Mouse (Mus musculus) kidney, embryonic 14.5 days (tissue): ENCODE results near the gene Abca14. TPM values are rescaled to one million over a fixed set of nuclear protein-coding genes. Genes with fewer than 3 reads are reported as not detected.

Experiments
- ATAC-seq: fragments of 200-750 bp; cut with Nextera tagmentation; 2 replicates; pipeline ENCODE4 v1.8.0; 2017; ENCODE audit warnings: moderate number of reproducible peaks, mild to moderate bottlenecking, moderate TSS enrichment, moderate library complexity; ENCODE audit not compliant: low FRiP score, low TSS enrichment
- H3K27ac ChIP-seq: fragments of 300-500 bp; sonication (generic); 2 replicates; pipeline ENCODE4 v1.5.1; 2014; ENCODE audit warnings: low read depth, mild to moderate bottlenecking, low read length, moderate library complexity, mixed read lengths
- H3K27me3 ChIP-seq: fragments of 300-500 bp; sonication (generic); 2 replicates; pipeline ENCODE4 v1.6.1; 2014; ENCODE audit warnings: mild to moderate bottlenecking, low read length; ENCODE audit not compliant: control insufficient read depth, insufficient read depth
- H3K36me3 ChIP-seq: fragments of 300-500 bp; sonication (generic); 2 replicates; pipeline ENCODE4 v1.6.1; 2014; ENCODE audit warnings: low read length, mixed read lengths; ENCODE audit not compliant: control insufficient read depth, insufficient read depth
- H3K4me1 ChIP-seq: fragments of 300-500 bp; sonication (generic); 2 replicates; pipeline ENCODE4 v1.6.1; 2014; ENCODE audit warnings: low read length, mixed read lengths; ENCODE audit not compliant: control insufficient read depth, insufficient read depth
- H3K4me2 ChIP-seq: fragments of 300-500 bp; sonication (generic); replicated peaks from 2 replicates; pipeline ENCODE4 v1.6.1; 2014; ENCODE audit warnings: low read depth, mild to moderate bottlenecking, low read length
- H3K4me3 ChIP-seq: fragments of 300-500 bp; sonication (generic); 2 replicates; pipeline ENCODE4 v1.5.1; 2014; ENCODE audit warnings: mild to moderate bottlenecking, low read length
- H3K9ac ChIP-seq: fragments of 300-500 bp; sonication (generic); 2 replicates; pipeline ENCODE4 v1.6.1; 2014; ENCODE audit warnings: low read depth, mild to moderate bottlenecking, low read length, moderate library complexity
- H3K9me3 ChIP-seq: fragments of 300-500 bp; sonication (generic); 2 replicates; pipeline ENCODE4 v1.6.1; 2016; ENCODE audit warnings: low read length; ENCODE audit not compliant: control insufficient read depth
- WGBS: fragments of 180-500 bp; shearing (Covaris S2); extraction: QIAGEN DNeasy Blood & Tissue Kit; methylation state at CpG from one replicate; pipeline ENCODE4 v1.1.7; 2014; 5-methylcytosine and 5-hydroxymethylcytosine counted together
- polyA plus RNA-seq: library from polyadenylated mRNA; unstranded; fragments of >200 nt; fragmentation: Nextera tagmentation; extraction: Ambion mirVana; gene quantifications from 2 replicates; pipeline ENCODE4 v1.2.1, GENCODE M21; 2014

Abca14 gene
- polyA plus RNA-seq, 1 experiment from 2014 or later = not detected

DNA sequence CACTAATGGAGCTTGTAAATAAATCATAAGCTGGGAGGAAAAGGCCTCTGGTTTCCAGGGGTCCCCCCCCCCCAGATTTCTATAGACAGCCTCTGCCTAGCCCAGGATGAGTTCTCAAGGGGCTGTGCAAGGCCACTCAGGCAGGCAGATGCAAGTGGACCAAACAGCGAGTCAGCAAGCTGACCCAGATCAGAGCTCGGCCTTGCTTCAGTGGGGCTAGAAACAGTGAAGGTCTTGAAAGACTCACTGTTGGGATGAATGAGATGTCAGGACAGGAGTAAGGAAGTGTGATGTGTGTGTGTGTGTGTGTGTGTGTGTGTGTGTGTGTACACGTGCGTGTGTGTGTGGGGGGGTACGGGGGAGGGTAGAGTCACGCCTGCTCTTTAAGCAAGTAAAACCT lies 10.9 kb upstream of the Abca14 start:
- no peak for ATAC-seq
- WGBS = 81% methylated on average over 6 of the region's 6 CpGs
- Histone ChIP-seq H3K9me3 (no peaks in the 10 kb centered on the region), H3K4me1 (no peaks in the 10 kb centered on the region), H3K4me3 (no peak overlapping the region), H3K27me3 (no peaks in the 10 kb centered on the region), H3K27ac (no peak overlapping the region), H3K36me3 (no peaks in the 10 kb centered on the region), H3K9ac (no peak overlapping the region), H3K4me2 (no peak overlapping the region)

DNA sequence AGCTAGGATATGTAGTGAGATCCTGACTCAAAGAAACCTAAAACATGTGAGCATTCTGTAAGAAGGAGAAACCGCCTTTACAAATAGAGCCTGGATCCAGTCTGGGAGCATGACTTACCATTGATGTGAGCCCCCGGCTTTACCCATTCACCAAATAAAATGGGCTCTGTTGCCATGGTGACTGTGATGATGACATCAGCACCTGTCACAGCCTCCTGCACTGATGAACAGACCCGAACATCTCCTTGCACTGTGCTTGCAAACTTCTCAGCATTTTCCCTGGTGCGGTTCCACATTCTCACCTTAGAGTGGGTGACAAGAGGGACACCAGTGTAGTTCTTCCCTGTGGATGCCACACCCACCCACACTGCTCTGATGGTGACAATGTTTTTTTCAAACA lies 8.6 kb upstream of the Abca14 start:
- Histone ChIP-seq H3K4me2 (no peak overlapping the region), H3K4me1 (no peaks in the 10 kb centered on the region), H3K27me3 (no peaks in the 10 kb centered on the region), H3K4me3 (no peak overlapping the region), H3K9me3 (no peaks in the 10 kb centered on the region), H3K36me3 (no peaks in the 10 kb centered on the region), H3K9ac (no peak overlapping the region), H3K27ac (no peak overlapping the region)
- WGBS = 84% methylated on average over 4 of the region's 4 CpGs
- no peak for ATAC-seq

DNA sequence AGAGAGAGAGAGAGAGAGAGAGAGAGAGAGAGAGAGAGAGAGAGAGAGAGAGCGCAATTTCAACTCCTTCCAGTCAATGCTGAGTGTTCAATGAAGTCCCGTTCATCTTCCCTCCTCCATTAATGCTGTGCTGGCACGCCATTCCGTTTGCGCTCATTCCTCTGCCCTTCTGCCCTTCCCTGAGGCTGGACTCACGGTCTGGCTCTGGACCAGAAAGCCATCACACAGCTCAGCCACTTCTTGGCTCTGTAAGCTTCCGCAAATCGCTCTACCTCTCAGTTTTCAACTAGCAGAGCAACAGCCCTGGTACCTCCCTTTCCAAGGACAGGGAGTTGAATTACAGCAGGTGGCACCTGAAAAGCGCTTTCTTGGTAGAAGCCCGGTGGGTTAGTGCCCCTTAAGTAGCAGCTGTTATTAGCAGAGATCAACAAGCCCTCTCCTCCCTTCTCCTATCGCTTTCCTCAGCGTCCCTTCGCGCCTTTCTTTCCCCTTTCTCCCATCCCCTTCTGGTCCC lies 2.5 kb upstream of the Abca14 start:
- Histone ChIP-seq H3K27ac (no peak overlapping the region), H3K36me3 (no peaks in the 10 kb centered on the region), H3K9ac (peak overlapping the region; percentile 44), H3K4me1 (0 out of 2 replicates have a peak, but pooled peaks cover 7% of the 10 kb centered on the region), H3K4me3 (peak overlapping the region; percentile 42), H3K27me3 (peaks cover 10% of the 10 kb centered on the region), H3K4me2 (peak overlapping the region; percentile 59), H3K9me3 (no peaks in the 10 kb centered on the region)
- WGBS = 0% methylated on average over 14 of the region's 14 CpGs
- peak; percentile 7; the same call in 1 of the 2 replicates for ATAC-seq

DNA sequence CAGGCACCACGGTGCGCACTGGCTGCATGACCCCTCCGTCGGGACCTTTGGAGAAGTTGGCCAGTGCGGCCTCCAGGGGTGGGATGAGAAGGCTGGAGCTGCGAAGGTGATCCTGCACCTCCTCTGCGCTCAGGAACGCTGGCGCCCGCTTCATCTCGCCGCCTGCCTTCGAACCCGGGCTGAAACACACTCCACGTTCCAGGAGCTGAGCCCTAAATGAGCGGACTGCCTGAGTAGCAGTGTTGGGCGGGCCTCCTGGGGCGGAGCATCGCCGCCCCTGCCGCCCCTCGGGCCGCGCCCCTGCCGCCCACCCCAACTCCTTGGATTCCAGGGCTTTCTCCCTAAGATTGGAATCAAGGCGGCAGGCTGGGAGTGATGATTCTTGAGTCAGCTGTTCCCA lies 2.0 kb upstream of the Abca14 start, which contains the start of gene Crym:
TSS of gene Crym (minus strand) at position 341 of the 400 bp plus-strand sequence.
- 1% methylated on average over 25 of the region's 26 CpGs for WGBS
- Histone ChIP-seq H3K4me1 (0 out of 2 replicates have a peak, but pooled peaks cover 7% of the 10 kb centered on the region), H3K36me3 (no peaks in the 10 kb centered on the region), H3K9me3 (no peaks in the 10 kb centered on the region), H3K9ac (peak within 1 kb of the TSS; percentile 44), H3K27ac (0 out of 2 replicates have a peak within 1 kb of the TSS, but pooled peaks have one; percentile 4), H3K27me3 (peaks cover 10% of the 10 kb centered on the region), H3K4me3 (peak within 1 kb of the TSS; percentile 42), H3K4me2 (peak within 1 kb of the TSS; percentile 59)
- ATAC-seq = peak; percentile 37; the same call in 1 of the 2 replicates

DNA sequence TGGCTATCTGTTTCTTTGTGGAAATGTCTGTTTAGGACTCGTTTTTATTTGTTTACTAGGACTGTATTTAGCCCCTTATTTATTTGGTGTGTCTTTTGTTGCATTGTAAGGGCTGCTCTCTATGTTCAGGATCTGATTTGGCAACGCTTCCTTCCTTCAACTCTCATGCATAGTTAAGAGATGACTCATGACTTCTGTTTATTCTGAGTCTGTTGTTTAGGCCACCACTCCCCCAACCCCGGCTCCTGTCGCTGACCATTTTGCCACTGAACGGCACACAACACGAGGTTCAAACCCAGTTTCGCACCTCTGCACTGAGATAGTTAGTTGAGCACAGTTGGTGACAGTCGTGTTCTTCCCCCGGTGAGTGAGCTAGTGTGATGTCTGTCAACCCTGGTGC lies 2.2 kb downstream of the Abca14 start:
- H3K36me3 ChIP-seq = no peaks in the 10 kb centered on the region
- H3K9me3 ChIP-seq = no peaks in the 10 kb centered on the region
- H3K27ac ChIP-seq = no peak overlapping the region
- H3K4me1 ChIP-seq = 0 out of 2 replicates have a peak, but pooled peaks cover 7% of the 10 kb centered on the region
- no peak overlapping the region for H3K4me3 ChIP-seq
- H3K9ac ChIP-seq = no peak overlapping the region
- peaks cover 8% of the 10 kb centered on the region for H3K27me3 ChIP-seq
- H3K4me2 ChIP-seq = no peak overlapping the region
- 49% methylated on average over 9 of the region's 9 CpGs for WGBS
- no peak for ATAC-seq

DNA sequence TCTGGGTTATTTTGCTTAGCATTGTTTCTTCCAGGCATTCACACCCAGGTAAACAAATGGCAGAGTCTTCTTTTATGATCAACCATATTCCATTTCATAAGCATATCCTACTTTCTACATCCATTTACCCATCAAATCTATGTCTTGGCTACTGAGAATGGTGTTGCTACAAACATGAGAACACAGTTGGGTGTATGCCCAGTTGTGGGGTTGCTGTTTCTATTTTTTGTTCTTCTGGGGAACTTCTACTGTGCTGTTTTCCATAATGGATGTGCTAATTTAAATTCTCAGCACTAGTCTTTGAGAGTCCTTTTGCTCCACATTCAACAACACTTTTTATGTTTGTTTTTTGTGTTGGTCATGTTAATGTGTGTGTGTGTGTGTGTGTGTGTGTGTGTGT lies 24.8 kb downstream of the Abca14 start:
- Histone ChIP-seq H3K27me3 (no peaks in the 10 kb centered on the region), H3K9me3 (no peaks in the 10 kb centered on the region), H3K4me3 (no peak overlapping the region), H3K4me1 (no peaks in the 10 kb centered on the region), H3K9ac (no peak overlapping the region), H3K27ac (no peak overlapping the region), H3K36me3 (no peaks in the 10 kb centered on the region), H3K4me2 (no peak overlapping the region)
- ATAC-seq = no peak

DNA sequence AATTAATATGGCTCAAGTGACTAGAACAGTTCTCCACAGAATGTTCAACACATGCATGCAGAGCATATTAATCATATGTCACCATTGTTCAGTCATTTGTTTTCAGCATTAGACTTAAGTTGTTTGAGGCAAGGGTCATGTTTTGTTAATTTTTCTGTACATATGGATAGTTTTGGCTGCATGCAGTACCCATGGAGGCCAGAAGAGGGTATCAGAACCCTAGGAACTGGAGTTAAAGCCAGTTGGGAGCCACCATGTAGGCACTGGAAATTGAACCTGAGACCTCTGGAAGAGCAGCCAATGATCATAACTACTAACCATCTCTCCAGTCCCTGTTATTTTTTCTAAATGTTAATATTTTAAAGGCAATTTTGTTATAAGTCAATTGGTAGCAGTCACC lies 37.3 kb downstream of the Abca14 start:
- Histone ChIP-seq H3K9ac (no peak overlapping the region), H3K4me1 (no peaks in the 10 kb centered on the region), H3K9me3 (no peaks in the 10 kb centered on the region), H3K36me3 (no peaks in the 10 kb centered on the region), H3K27ac (no peak overlapping the region), H3K4me3 (no peak overlapping the region), H3K27me3 (no peaks in the 10 kb centered on the region), H3K4me2 (no peak overlapping the region)
- no peak for ATAC-seq

DNA sequence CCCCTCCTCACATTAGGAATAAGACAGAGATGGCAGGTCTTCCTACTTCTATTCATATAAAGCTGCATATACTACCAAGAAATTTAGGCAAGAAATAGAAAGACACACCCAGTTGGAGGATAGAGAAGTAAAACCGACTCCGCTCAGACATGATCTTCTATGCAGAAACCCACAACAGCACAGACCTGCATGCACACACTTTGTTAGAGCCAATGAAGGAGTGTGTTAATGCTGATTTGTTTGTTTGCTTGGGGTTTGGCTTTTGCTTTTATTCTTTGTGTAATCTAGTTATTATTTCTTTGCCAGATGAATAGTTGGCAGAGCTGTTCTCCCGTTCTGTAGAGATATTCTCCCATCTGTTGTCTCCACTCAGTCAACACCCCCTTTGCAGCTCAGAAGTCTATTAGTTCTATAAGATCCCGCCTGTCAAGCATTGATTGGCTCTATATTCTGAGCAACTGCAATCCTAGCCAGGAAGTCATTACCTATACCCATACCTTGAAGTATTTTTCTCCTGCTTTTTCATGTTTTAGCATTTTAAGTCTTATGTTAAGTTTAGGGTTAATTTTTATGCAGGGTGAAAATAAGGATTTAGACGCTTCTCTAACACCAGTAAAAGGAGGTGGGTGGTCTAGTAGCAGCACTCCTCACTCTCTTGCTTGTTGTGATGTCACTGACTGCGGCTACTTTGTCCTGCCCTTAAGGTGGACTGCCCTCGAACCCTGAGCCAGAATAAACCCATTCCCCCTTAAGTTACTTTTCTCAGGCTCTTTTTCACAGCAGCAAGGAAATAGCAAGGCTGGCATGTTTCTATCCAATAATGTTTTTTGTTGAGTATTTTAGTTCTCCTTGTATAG lies 67.6 kb downstream of the Abca14 start:
- H3K4me1 ChIP-seq = no peaks in the 10 kb centered on the region
- WGBS = 85% methylated on average over 7 of the region's 7 CpGs
- H3K36me3 ChIP-seq = no peaks in the 10 kb centered on the region
- no peaks in the 10 kb centered on the region for H3K9me3 ChIP-seq
- ATAC-seq = no peak
- H3K9ac ChIP-seq = no peak overlapping the region
- no peak overlapping the region for H3K4me2 ChIP-seq
- no peaks in the 10 kb centered on the region for H3K27me3 ChIP-seq
- H3K4me3 ChIP-seq = no peak overlapping the region
- no peak overlapping the region for H3K27ac ChIP-seq

DNA sequence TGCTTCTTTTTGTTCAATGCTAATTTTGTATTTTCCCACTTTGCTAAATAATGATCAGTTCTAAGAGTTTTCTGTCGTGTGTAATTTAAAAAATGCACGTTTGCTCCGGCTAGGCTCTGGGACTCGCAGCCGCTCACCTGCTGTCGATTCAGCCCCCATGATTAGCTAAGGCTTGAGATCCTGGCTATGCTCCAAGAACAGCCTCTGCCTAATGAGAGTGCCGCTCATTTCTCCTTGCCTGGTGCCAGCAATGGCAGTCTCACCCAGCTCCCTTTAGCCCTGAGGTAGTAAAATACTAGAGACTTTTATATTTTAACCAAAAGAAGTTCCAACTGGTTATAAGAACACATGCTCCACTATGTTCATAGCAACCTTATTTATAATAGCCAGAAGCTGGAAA lies 68.3 kb downstream of the Abca14 start:
- Histone ChIP-seq H3K4me2 (no peak overlapping the region), H3K27me3 (no peaks in the 10 kb centered on the region), H3K36me3 (no peaks in the 10 kb centered on the region), H3K4me3 (no peak overlapping the region), H3K4me1 (no peaks in the 10 kb centered on the region), H3K27ac (no peak overlapping the region), H3K9me3 (no peaks in the 10 kb centered on the region), H3K9ac (no peak overlapping the region)
- ATAC-seq = no peak
- 79% methylated on average over 7 of the region's 7 CpGs for WGBS
